In the genomic region with DNA sequence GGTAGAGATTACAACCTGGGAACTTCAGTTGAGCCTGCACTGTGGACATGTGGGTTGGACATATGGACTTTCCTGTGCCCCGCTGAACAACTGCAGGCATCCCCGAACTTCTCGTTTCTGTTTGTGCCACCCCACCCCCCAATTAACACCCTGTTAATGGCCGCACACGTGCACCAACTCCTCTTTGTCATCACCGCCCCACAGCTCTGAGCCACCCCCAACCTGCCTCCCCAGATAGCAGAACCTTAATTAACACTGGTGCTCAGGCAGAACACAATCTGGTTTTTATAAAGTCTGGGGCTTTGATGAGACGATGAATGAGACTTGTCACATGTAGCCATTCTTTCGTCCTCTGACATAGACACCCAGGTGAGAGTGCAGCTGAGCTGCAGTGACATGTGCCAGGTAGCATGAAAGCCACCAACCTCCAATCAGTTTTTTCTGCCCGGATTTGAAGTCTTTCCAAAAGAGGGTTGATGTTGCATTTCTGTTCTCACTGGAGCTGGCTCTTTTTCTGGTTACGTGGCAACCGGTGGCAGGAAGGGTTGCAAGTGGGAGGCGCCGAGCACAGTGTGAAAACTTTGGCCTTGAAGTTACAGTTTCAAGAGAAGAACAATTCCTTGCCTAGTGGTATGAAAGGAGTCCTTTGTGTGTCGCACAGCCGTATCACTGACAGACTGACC, we compare ENCODE assay signal across 12 mouse cellular contexts.
DNase-seq lines count a peak whose midpoint lies in the region; ATAC-seq lines count a peak whose summit lies in the region.
"Had no signal": no experiment of that assay in that cellular context is flagged by ENCODE, and none has a peak within 500 bp of the region (broad histone marks: within the 10 kb centered on the region; RNA-seq: fewer than 3 reads in every experiment).

No protein-coding gene starts in this region.

- no peaks in the 10 kb centered on the region for H3K9me3 ChIP-seq in forebrain, embryonic 13.5 days (replicated peaks)
- no peaks in the 10 kb centered on the region for H3K9me3 ChIP-seq in neural tube, embryonic 11.5 days (ENCODE audit: control insufficient read depth, low read length)

- ATAC-seq in forebrain, embryonic 13.5 days = peak; percentile 57; the same call in 1 of the 2 replicates
- peak; percentile 23; the same call in 1 of the 2 replicates for ATAC-seq in neural tube, embryonic 11.5 days (ENCODE audit: insufficient read depth, low FRiP score, low TSS enrichment)

- H3K9ac ChIP-seq in forebrain, embryonic 13.5 days = no peak overlapping the region
- H3K9ac ChIP-seq in neural tube, embryonic 11.5 days (ENCODE audit: low read length) = no peak overlapping the region

- peaks cover 33% of the 10 kb centered on the region for H3K27me3 ChIP-seq in forebrain, embryonic 13.5 days
- H3K27me3 ChIP-seq in neural tube, embryonic 11.5 days (ENCODE audit: control insufficient read depth, insufficient read depth, low read length) = no peaks in the 10 kb centered on the region

- DNase-seq in left cerebral cortex, postnatal 14 days (ENCODE audit: low spot score in 2 of 2) = peak; percentile 23 to 60
- DNase-seq in left cerebral cortex, adult 11 months (ENCODE audit: low spot score) = no peak
- peak; percentile 37 to 67 for DNase-seq in layer of hippocampus, adult 18-20 months (ENCODE audit: low spot score in 2 of 2)
- DNase-seq in neural tube, embryonic 11.5 days (ENCODE audit: low spot score) = peak; percentile 61
- no peak for DNase-seq in lung, postnatal 36 days
- no peak for DNase-seq in ovary, postnatal 14 days (ENCODE audit: low spot score)
- no peak for DNase-seq in gastrocnemius, postnatal 36 days
- DNase-seq: kidney, adult 2 months; spleen, adult 18-20 months; thymus, postnatal 4 days had no signal

- H3K36me3 ChIP-seq in forebrain, embryonic 13.5 days (ENCODE audit: poor library complexity, severe bottlenecking) = no peaks in the 10 kb centered on the region
- no peaks in the 10 kb centered on the region for H3K36me3 ChIP-seq in neural tube, embryonic 11.5 days (ENCODE audit: control insufficient read depth, insufficient read depth, low read length)

- no peak overlapping the region for H3K27ac ChIP-seq in forebrain, embryonic 13.5 days
- H3K27ac ChIP-seq in neural tube, embryonic 11.5 days (ENCODE audit: low read depth, low read length) = no peak overlapping the region

- H3K4me3 ChIP-seq in forebrain, embryonic 13.5 days = no peak overlapping the region
- no peak overlapping the region for H3K4me3 ChIP-seq in neural tube, embryonic 11.5 days (ENCODE audit: low read depth, low read length)

- intact Hi-C loops in left cerebral cortex, postnatal 14 days (cut with DNase I) = no loop called here
- intact Hi-C loops in gastrocnemius, postnatal 36 days (cut with DNase I) = no loop called here

- peaks cover 13% of the 10 kb centered on the region for H3K4me1 ChIP-seq in forebrain, embryonic 13.5 days
- peaks cover 7% of the 10 kb centered on the region for H3K4me1 ChIP-seq in neural tube, embryonic 11.5 days (ENCODE audit: control insufficient read depth, insufficient read depth, low read length)

- H3K4me2 ChIP-seq in forebrain, embryonic 13.5 days = no peak overlapping the region; the same call in 1 of the 2 replicates
- no peak overlapping the region for H3K4me2 ChIP-seq in neural tube, embryonic 11.5 days (ENCODE audit: low read depth)
- H3K4me2 ChIP-seq: liver, embryonic 11.5 days had no signal

- WGBS in forebrain, embryonic 13.5 days = 15% methylated on average over 15 of the region's 15 CpGs
- 47% methylated on average over 15 of the region's 15 CpGs for WGBS in neural tube, embryonic 11.5 days

Comparison
In these comparisons a context has a peak if more than half of its experiments do, and no peak if none do; other contexts are left out.
1. DNase-seq: peak in left cerebral cortex, postnatal 14 days (2 of 2), layer of hippocampus, adult 18-20 months (2 of 2) and neural tube, embryonic 11.5 days (single experiment); none in left cerebral cortex, adult 11 months (single experiment), lung, postnatal 36 days (single experiment), ovary, postnatal 14 days (single experiment) and gastrocnemius, postnatal 36 days (0 of 2).